Mouse (Mus musculus): ENCODE results near the gene Ermap. TPM values are rescaled to one million over a fixed set of nuclear protein-coding genes. Genes with fewer than 3 reads are reported as not detected.
A peak's percentile ranks its signal among the peaks of the same experiment; 100 is the strongest.

Ermap gene
- polyA plus RNA-seq, 2 experiments = 191 to 300 TPM

- DNase-seq (ENCODE audit: low read depth in 3 of 3, low spot score in 3 of 3) (no peak), ATAC-seq (ENCODE audit: insufficient read depth) (no peak)
- Histone ChIP-seq H3K4me1 (replicated peaks; ENCODE audit: control insufficient read depth in 2 of 2, insufficient read depth in 2 of 2, low read length in 1 of 2) (peaks cover 19 to 47% of the 10 kb centered on the region in 2 experiments), H3K4me2 (ENCODE audit: low read depth) (no peak overlapping the region), H3K27me3 (ENCODE audit: control insufficient read depth, insufficient read depth, low read length) (no peaks in the 10 kb centered on the region), H3K27ac (peak overlapping the region; percentile 8; the same call in 1 of the 2 replicates), H3K9me3 (ENCODE audit: control insufficient read depth, low read length) (no peaks in the 10 kb centered on the region), H3K9ac (replicated peaks) (no peak overlapping the region), H3K36me3 (replicated peaks; ENCODE audit: control insufficient read depth, insufficient read depth, low read depth) (peaks cover 100% of the 10 kb centered on the region), H3K4me3 (ENCODE audit: insufficient read depth in 1 of 2, low read depth in 2 of 2, low read length in 2 of 2) (no peak overlapping the region)
- TF ChIP-seq CTCF (IDR thresholded peaks at IDR 0.05; ENCODE audit: low read depth) (no peak), EP300 (IDR thresholded peaks at IDR 0.05; ENCODE audit: low read depth) (no peak)
- 27% methylated on average over 6 of the region's 6 CpGs for WGBS (ENCODE audit: insufficient replicate concordance)
Observed at GRCm38 (mm10) chr4:119127229-119127628, 62.6 kb downstream of the Ermap start.

- Histone ChIP-seq H3K27me3 (ENCODE audit: control insufficient read depth, insufficient read depth, low read length) (no peaks in the 10 kb centered on the region), H3K27ac (no peak overlapping the region), H3K4me1 (replicated peaks; ENCODE audit: control insufficient read depth in 2 of 2, insufficient read depth in 2 of 2, low read length in 1 of 2) (peaks cover 27 to 59% of the 10 kb centered on the region in 2 experiments), H3K4me3 (ENCODE audit: insufficient read depth in 1 of 2, low read depth in 2 of 2, low read length in 2 of 2) (no peak overlapping the region), H3K4me2 (ENCODE audit: low read depth) (no peak overlapping the region), H3K36me3 (replicated peaks; ENCODE audit: control insufficient read depth, insufficient read depth, low read depth) (peaks cover 100% of the 10 kb centered on the region), H3K9me3 (ENCODE audit: control insufficient read depth, low read length) (no peaks in the 10 kb centered on the region), H3K9ac (replicated peaks) (no peak overlapping the region; the same call in 1 of the 2 replicates)
- ATAC-seq (ENCODE audit: insufficient read depth) = no peak
- no peak for DNase-seq (ENCODE audit: low read depth in 3 of 3, low spot score in 3 of 3)
- 66% methylated on average over 9 of the region's 9 CpGs for WGBS (ENCODE audit: insufficient replicate concordance)
- TF ChIP-seq CTCF (IDR thresholded peaks at IDR 0.05; ENCODE audit: low read depth) (no peak), EP300 (IDR thresholded peaks at IDR 0.05; ENCODE audit: low read depth) (no peak)
Observed at GRCm38 (mm10) chr4:119125577-119126270, 64.1 kb downstream of the Ermap start.

MicroRNAs within 50 kb of the gene (microRNA counts, 519-probe panel; counts per million panel counts)
- 69.9 counts per million for microRNA mmu-miR-1957

Small RNAs within 50 kb of the gene (microRNA-seq; reads per million reads assigned to microRNA genes)
- not detected for gene Mir1957a

Other genes starting within 250 kb of the Ermap start
- not detected in 2 replicates for gene Lao1, start 228.4 kb downstream of the Ermap start, polyA plus RNA-seq (2012; rRNA removed)
- gene Lao1, start 228.4 kb downstream of the Ermap start, polyA plus RNA-seq (2014; fragmentation: Nextera tagmentation; extraction: Ambion mirVana) = not detected in 2 replicates
- 173 and 192 TPM in 2 replicates for gene Slc2a1, start 81.3 kb downstream of the Ermap start, polyA plus RNA-seq (2012; rRNA removed)
- 259 and 296 TPM in 2 replicates for gene Slc2a1, start 81.3 kb downstream of the Ermap start, polyA plus RNA-seq (2014; fragmentation: Nextera tagmentation; extraction: Ambion mirVana)
- gene Zfp691, start 15.8 kb downstream of the Ermap start, polyA plus RNA-seq (2012; rRNA removed) = 2.6 and 3.3 TPM in 2 replicates
- 1.5 and 2.3 TPM in 2 replicates for gene Zfp691, start 15.8 kb downstream of the Ermap start, polyA plus RNA-seq (2014; fragmentation: Nextera tagmentation; extraction: Ambion mirVana)
- 38.5 and 51.2 TPM in 2 replicates for gene Svbp, start 5.3 kb upstream of the Ermap start, polyA plus RNA-seq (2012; rRNA removed)
- gene Svbp, start 5.3 kb upstream of the Ermap start, polyA plus RNA-seq (2014; fragmentation: Nextera tagmentation; extraction: Ambion mirVana) = 116 and 123 TPM in 2 replicates
- gene Tmem269, start 28.2 kb upstream of the Ermap start, polyA plus RNA-seq (2012; rRNA removed) = 0.05 TPM in 1 of 2 replicates, not detected in the other
- gene Tmem269, start 28.2 kb upstream of the Ermap start, polyA plus RNA-seq (2014; fragmentation: Nextera tagmentation; extraction: Ambion mirVana) = not detected in 2 replicates
- gene AU022252, start 42.7 kb upstream of the Ermap start, polyA plus RNA-seq (2012; rRNA removed) = 2.2 and 3.1 TPM in 2 replicates
- gene AU022252, start 42.7 kb upstream of the Ermap start, polyA plus RNA-seq (2014; fragmentation: Nextera tagmentation; extraction: Ambion mirVana) = 12.7 and 12.8 TPM in 2 replicates
- 7.5 and 9.1 TPM in 2 replicates for gene P3h1, start 42.9 kb upstream of the Ermap start, polyA plus RNA-seq (2012; rRNA removed)
- gene P3h1, start 42.9 kb upstream of the Ermap start, polyA plus RNA-seq (2014; fragmentation: Nextera tagmentation; extraction: Ambion mirVana) = 7.5 and 7.9 TPM in 2 replicates
- not detected in 2 replicates for gene Cldn19, start 65.4 kb upstream of the Ermap start, polyA plus RNA-seq (2012; rRNA removed)
- not detected in 2 replicates for gene Cldn19, start 65.4 kb upstream of the Ermap start, polyA plus RNA-seq (2014; fragmentation: Nextera tagmentation; extraction: Ambion mirVana)
- gene Ybx1, start 104.6 kb upstream of the Ermap start, polyA plus RNA-seq (2012; rRNA removed) = 135 and 250 TPM in 2 replicates
- 297 and 335 TPM in 2 replicates for gene Ybx1, start 104.6 kb upstream of the Ermap start, polyA plus RNA-seq (2014; fragmentation: Nextera tagmentation; extraction: Ambion mirVana)
- 42.3 and 52.2 TPM in 2 replicates for gene Ppih, start 130.5 kb upstream of the Ermap start, polyA plus RNA-seq (2012; rRNA removed)
- gene Ppih, start 130.5 kb upstream of the Ermap start, polyA plus RNA-seq (2014; fragmentation: Nextera tagmentation; extraction: Ambion mirVana) = 76.0 and 80.8 TPM in 2 replicates
- gene Ccdc30, start 225.5 kb upstream of the Ermap start, polyA plus RNA-seq (2012; rRNA removed) = 0.15 and 0.41 TPM in 2 replicates
- 0.96 and 1.2 TPM in 2 replicates for gene Ccdc30, start 225.5 kb upstream of the Ermap start, polyA plus RNA-seq (2014; fragmentation: Nextera tagmentation; extraction: Ambion mirVana)
- gene Ppcs, start 232.4 kb upstream of the Ermap start, polyA plus RNA-seq (2012; rRNA removed) = 5.0 and 6.5 TPM in 2 replicates
- 14.4 and 15.5 TPM in 2 replicates for gene Ppcs, start 232.4 kb upstream of the Ermap start, polyA plus RNA-seq (2014; fragmentation: Nextera tagmentation; extraction: Ambion mirVana)
- 0.04 and 0.06 TPM in 2 replicates for gene Zmynd12, start 232.8 kb upstream of the Ermap start, polyA plus RNA-seq (2012; rRNA removed)
- 0.15 TPM in 2 replicates for gene Zmynd12, start 232.8 kb upstream of the Ermap start, polyA plus RNA-seq (2014; fragmentation: Nextera tagmentation; extraction: Ambion mirVana)